Mouse (Mus musculus) midbrain, postnatal 0 days (tissue): Measurements from ENCODE around the gene Ppox. TPM values are rescaled to one million over a fixed set of nuclear protein-coding genes. Genes with fewer than 3 reads are reported as not detected.
"Not testable (repeated sequence)": the region's sequence is repeated elsewhere in the genome, so short reads cannot be mapped to it uniquely, and the experiment has no call there.

Experiments used
- ATAC-seq: fragments of 200-750 bp; cut with Nextera tagmentation; 2 replicates; pipeline ENCODE4 v1.8.0; 2017; ENCODE audit warnings: moderate number of reproducible peaks, mild to moderate bottlenecking, moderate TSS enrichment, moderate library complexity; ENCODE audit not compliant: low FRiP score
- DNase-seq: peaks from one replicate; pipeline ENCODE4 v3.0.0-alpha.2; 2015; ENCODE audit warnings: low spot score
- H3K27ac ChIP-seq: fragments of 300-500 bp; sonication (generic); 2 replicates; pipeline ENCODE4 v1.5.1; 2014; ENCODE audit warnings: low read depth, mild to moderate bottlenecking, low read length, mixed read lengths
- H3K27me3 ChIP-seq: fragments of 300-500 bp; sonication (generic); 2 replicates; pipeline ENCODE4 v1.6.1; 2014; ENCODE audit warnings: low read length, control low read depth, mixed read lengths; ENCODE audit not compliant: insufficient read depth
- H3K36me3 ChIP-seq: fragments of 300-500 bp; sonication (generic); 2 replicates; pipeline ENCODE4 v1.6.1; 2014; ENCODE audit warnings: low read length, control low read depth, mixed read lengths; ENCODE audit not compliant: insufficient read depth
- H3K4me1 ChIP-seq: fragments of 300-500 bp; sonication (generic); 2 replicates; pipeline ENCODE4 v1.6.1; 2014; ENCODE audit warnings: mild to moderate bottlenecking, control low read depth, antibody characterized with exemption, low read length, mixed read lengths; ENCODE audit not compliant: insufficient read depth
- H3K4me2 ChIP-seq: fragments of 300-500 bp; sonication (generic); 2 replicates; pipeline ENCODE4 v1.6.1; 2014; ENCODE audit warnings: low read depth, mild to moderate bottlenecking, low read length, mixed read lengths; ENCODE audit not compliant: poor library complexity, severe bottlenecking
- H3K4me3 ChIP-seq: fragments of 300-500 bp; sonication (generic); 2 replicates; pipeline ENCODE4 v1.5.1; 2014; ENCODE audit warnings: low read depth, mild to moderate bottlenecking, low read length, moderate library complexity
- H3K9ac ChIP-seq: fragments of 300-500 bp; sonication (generic); replicated peaks from 2 replicates; pipeline ENCODE4 v1.6.1; 2014; ENCODE audit warnings: mild to moderate bottlenecking, low read length, moderate library complexity, mixed read lengths; ENCODE audit not compliant: poor library complexity, severe bottlenecking
- H3K9me3 ChIP-seq: fragments of 300-500 bp; sonication (generic); 2 replicates; pipeline ENCODE4 v1.6.1; 2016; ENCODE audit warnings: low read length, control low read depth
- CTCF ChIP-seq: IDR thresholded peaks from 2 replicates; pipeline ENCODE4 v1.5.1; 2016; ENCODE audit warnings: antibody characterized with exemption, mild to moderate bottlenecking
- WGBS: fragments of 180-500 bp; shearing (Covaris S2); extraction: QIAGEN DNeasy Blood & Tissue Kit; methylation state at CpG from one replicate; pipeline ENCODE4 v1.1.7; 2014; 5-methylcytosine and 5-hydroxymethylcytosine counted together
- polyA plus RNA-seq: library from polyadenylated mRNA; unstranded; fragments of >200 nt; fragmentation: Nextera tagmentation; extraction: Ambion mirVana; gene quantifications from 2 replicates; pipeline ENCODE4 v1.2.1, GENCODE M21; 2015
- total RNA-seq: library from RNA; depleted of rRNA; stranded (reverse); fragments of >200 nt; gene quantifications from 2 replicates; pipeline ENCODE4 v1.2.3, GENCODE M21; 2014; rRNA removed

Gene Ppox
- total RNA-seq (36.5 and 45.9 TPM in 2 replicates), polyA plus RNA-seq (31.3 and 32.6 TPM in 2 replicates)

DNA sequence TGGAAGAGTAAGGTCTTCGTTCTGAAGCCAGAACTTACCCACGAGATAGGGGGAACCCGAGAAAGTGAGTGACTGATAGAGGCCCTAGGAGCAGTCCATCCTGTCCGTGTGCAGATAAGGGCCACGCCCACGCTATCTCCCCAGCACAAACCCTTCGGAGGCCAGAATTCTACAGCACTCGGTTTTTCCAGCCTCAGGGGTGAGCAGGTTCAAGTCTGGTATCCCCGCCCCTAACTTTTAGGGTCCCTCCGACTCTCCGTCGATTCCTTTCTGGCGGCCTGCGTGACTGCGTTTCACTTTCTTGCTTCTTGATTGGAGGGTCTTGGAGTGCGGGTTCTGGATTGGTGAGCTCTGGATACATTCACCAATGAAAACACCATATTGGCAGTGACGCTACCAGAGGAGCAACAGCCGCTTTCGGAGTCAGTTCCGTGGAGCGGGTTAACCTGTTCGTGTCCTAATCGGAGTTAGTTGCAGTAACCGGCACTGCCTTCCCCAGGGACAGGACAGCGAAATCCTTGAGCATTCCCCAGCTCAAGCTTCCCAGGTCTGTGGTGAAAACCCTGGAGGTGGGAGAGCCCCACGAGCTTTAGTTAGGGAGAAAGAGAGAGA is at the start of gene Ppox:
TSS of gene Ppox (minus strand) at position 271 of the 612 bp plus-strand sequence.
- Histone ChIP-seq H3K9ac (peak within 1 kb of the TSS; percentile 63), H3K27me3 (no peaks in the 10 kb centered on the region), H3K4me2 (peak within 1 kb of the TSS; percentile 88), H3K27ac (peak within 1 kb of the TSS; percentile 66), H3K9me3 (no peaks in the 10 kb centered on the region), H3K36me3 (peaks cover 50% of the 10 kb centered on the region), H3K4me1 (peaks cover 3% of the 10 kb centered on the region), H3K4me3 (peak within 1 kb of the TSS; percentile 60)
- WGBS: 0% methylated on average over 26 of the region's 26 CpGs
- DNase-seq: peak; percentile 99
- ATAC-seq: peak; percentile 97
- no peak for TF ChIP-seq CTCF

DNA sequence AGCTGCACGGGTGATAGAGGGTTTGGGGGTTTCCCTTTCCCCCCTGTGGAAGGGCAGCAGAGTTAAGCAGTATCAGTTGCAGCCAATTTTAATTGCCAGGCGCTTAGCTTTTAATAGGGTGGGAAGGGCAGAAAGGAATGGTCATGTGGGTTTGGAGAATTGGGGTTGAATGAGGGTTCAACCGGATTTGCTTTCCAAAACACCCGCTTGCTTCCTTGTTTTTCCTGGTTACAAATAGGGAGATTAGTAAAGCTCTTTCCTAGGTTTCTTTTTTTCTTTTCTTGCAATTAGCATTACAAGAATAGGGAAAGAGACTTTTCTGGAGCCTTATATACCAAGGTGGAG is 49.2 kb upstream of the Ppox start:
- Histone ChIP-seq H3K4me3 (peak overlapping the region; percentile 82), H3K36me3 (peaks cover 11% of the 10 kb centered on the region; the same call in 1 of the 2 replicates), H3K27me3 (no peaks in the 10 kb centered on the region), H3K27ac (peak overlapping the region; percentile 92), H3K9ac (peak overlapping the region; percentile 94), H3K4me2 (peak overlapping the region; percentile 80), H3K9me3 (no peaks in the 10 kb centered on the region), H3K4me1 (peaks cover 9% of the 10 kb centered on the region)
- no peak for TF ChIP-seq CTCF
- ATAC-seq: no peak
- 3% methylated on average over 4 of the region's 4 CpGs for WGBS
- DNase-seq: peak; percentile 14

DNA sequence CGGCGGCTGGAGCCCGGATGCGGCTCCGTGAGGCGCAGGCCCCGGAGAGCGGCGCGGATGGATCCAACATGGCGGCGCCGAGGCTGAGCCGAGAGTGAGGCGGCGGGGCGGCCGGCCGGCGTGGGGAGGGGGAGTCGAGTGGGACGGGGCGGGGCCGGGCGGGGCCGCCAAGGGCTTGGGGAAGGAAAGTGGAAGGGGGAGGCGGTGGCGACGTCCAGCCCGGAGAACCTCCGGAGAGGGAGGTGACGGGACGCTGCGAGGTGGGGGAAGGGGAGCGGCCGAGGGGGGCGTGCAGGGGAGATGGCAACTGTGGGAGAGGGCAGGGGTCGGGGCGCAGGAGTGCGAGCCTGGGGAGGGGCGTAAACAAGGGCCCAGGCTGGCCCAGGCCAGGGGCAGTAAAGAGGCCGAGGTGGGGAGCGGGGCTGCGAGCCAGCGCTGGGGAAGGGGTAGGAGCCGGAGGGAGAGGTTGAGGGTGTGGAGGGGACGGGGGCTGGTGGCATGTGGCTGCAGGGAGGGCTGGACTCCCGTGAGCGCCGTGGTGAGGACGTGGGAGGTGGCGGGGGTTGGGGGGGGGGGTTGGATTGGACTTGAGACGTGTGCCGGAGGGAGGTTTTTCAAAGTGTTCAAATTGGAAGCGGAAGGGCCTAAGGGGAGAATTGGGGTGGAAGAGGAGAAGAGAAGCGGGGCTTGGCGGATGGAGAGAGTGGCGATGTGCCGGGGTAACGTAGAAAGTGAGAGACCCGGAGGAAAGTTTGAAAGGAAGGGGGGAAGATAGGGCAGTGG is 48.6 kb upstream of the Ppox start:
- no peak for TF ChIP-seq CTCF
- Histone ChIP-seq H3K27ac (peak overlapping the region; percentile 92), H3K9me3 (no peaks in the 10 kb centered on the region), H3K4me1 (peaks cover 9% of the 10 kb centered on the region), H3K36me3 (peaks cover 11% of the 10 kb centered on the region; the same call in 1 of the 2 replicates), H3K9ac (peak overlapping the region; percentile 94), H3K4me3 (peak overlapping the region; percentile 82), H3K27me3 (no peaks in the 10 kb centered on the region), H3K4me2 (peak overlapping the region; percentile 80)
- 1% methylated on average over 46 of the region's 61 CpGs for WGBS
- ATAC-seq (peak; percentile 88), DNase-seq (no peak)

DNA sequence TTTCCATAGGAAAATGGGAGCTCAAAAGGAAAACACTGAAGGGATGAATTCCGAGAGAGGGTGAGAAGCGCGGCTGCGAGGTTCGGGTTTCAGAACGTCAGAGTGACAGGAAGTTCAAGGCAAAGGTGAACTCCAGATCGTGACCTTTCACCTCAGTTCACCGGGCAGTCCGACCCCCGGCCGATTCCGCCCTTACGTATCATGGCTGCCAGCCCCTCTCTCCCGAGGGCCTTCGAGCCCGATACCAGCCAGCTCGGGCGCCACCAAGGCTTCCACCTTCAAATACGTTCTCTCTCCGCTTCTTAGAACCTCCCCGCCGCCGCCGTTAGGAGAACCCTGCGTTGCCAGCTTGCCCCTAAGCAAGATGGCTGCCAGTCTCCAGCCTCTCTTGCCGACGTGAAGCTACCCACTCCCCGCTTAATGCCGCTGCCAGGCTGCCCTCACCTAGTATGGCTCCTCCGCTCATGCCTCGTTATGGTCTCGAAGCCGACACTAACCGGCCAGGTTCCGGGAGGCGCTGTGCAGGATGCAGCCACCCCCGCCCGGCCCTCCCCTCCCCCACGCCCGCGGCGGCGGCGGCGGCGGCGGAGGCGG is 48.0 kb upstream of the Ppox start, which contains the start of gene Dedd:
TSS of gene Dedd (plus strand) at position 307 of the 594 bp plus-strand sequence.
- H3K9me3 ChIP-seq: no peaks in the 10 kb centered on the region
- WGBS: under 1% methylated on average over 44 of the region's 48 CpGs
- DNase-seq: peak; percentile 98
- peak within 1 kb of the TSS; percentile 92 for H3K27ac ChIP-seq
- TF ChIP-seq CTCF: peak; percentile 32; the same call in 1 of the 2 replicates
- H3K9ac ChIP-seq: peak within 1 kb of the TSS; percentile 94
- H3K27me3 ChIP-seq: no peaks in the 10 kb centered on the region
- peak within 1 kb of the TSS; percentile 82 for H3K4me3 ChIP-seq
- H3K36me3 ChIP-seq: peaks cover 9% of the 10 kb centered on the region; the same call in 1 of the 2 replicates
- peaks cover 9% of the 10 kb centered on the region for H3K4me1 ChIP-seq
- ATAC-seq: peak; percentile 95
- peak within 1 kb of the TSS; percentile 80 for H3K4me2 ChIP-seq

DNA sequence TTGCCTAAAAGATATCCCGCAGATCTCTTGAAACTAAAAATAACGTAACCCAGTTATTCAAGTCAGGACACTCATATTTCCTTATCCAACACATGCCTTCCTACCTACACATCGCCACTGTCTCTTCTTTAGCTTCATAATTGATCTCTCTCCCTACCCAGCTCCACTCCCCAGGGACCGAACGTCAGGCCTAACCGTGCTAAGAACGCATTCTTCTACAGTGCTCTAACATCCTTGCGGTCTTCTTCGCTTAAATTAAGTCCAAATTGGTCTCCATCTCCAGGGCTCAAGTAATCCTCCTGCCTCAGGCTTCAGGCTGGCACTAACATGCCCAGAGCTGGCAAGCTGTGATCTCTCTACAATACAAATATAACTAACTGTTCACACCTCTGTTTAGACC is 47.3 kb upstream of the Ppox start:
- Histone ChIP-seq H3K36me3 (peaks cover 6% of the 10 kb centered on the region; the same call in 1 of the 2 replicates), H3K9me3 (no peaks in the 10 kb centered on the region), H3K27ac (peak overlapping the region; percentile 92), H3K4me1 (peaks cover 9% of the 10 kb centered on the region), H3K27me3 (no peaks in the 10 kb centered on the region), H3K9ac (peak overlapping the region; percentile 94), H3K4me2 (peak overlapping the region; percentile 80), H3K4me3 (peak overlapping the region; percentile 82)
- no peak for ATAC-seq
- no peak for TF ChIP-seq CTCF
- 28% methylated on average over 9 of the region's 9 CpGs for WGBS
- DNase-seq: peak; percentile 29

DNA sequence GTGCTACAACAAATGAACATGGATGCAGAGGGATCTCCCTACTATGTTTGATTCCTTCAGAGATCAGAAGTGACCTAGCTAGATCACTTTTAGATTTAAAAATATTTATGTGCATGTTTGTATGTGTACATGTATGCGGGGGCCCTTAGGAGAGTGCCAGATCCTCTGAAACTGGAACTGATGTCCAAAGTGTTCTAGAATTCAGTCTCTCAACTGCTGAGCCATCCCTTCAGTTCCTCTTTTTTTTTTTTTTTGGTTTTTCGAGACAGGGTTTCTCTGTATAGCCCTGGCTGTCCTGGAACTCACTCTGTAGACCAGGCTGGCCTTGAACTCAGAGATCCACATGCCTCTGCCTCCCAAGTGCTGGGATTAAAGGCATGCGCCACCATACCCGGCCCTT is 45.6 kb upstream of the Ppox start:
- not testable (repeated sequence) for H3K9ac ChIP-seq

More for the DNA sequence above, 45.6 kb upstream of the Ppox start:
- not testable (repeated sequence) for DNase-seq, H3K9me3 ChIP-seq, H3K36me3 ChIP-seq, H3K4me2 ChIP-seq, H3K27ac ChIP-seq, H3K4me1 ChIP-seq, H3K27me3 ChIP-seq, ATAC-seq, H3K4me3 ChIP-seq
- WGBS: over 99% methylated on average over 4 of the region's 4 CpGs
